ENCODE assay signal across 22 mouse cellular contexts in the genomic region with DNA sequence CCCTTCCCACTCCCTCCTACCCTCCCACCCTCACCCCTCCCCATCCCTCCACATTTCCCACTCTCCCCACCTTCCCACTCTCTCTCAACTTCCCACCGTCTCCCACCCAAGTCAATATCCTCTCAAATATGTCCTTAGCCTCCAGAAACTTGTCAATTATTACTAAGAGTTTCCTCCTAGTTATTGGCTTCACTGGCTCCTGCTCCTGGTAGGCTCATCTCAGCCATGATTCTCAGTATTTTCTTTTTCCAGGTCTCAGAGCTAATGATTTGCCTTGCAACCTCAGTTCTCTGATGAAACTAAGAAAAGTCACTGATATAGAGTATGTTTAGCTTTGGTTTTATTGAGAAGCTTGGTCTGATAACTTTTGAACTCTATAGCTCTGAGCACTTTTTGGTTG.
A peak's percentile ranks its signal among the peaks of the same experiment; 100 is the strongest.
DNase-seq lines count a peak whose midpoint lies in the region; ATAC-seq lines count a peak whose summit lies in the region.
"Had no signal": no experiment of that assay in that cellular context is flagged by ENCODE, and none has a peak within 500 bp of the region (broad histone marks: within the 10 kb centered on the region; RNA-seq: fewer than 3 reads in every experiment).

No protein-coding gene starts in this region.

- H3K27me3 ChIP-seq in kidney, embryonic 16.5 days (ENCODE audit: insufficient read depth, low read length): no peaks in the 10 kb centered on the region
- H3K27me3 ChIP-seq in kidney, embryonic 14.5 days (ENCODE audit: control insufficient read depth, insufficient read depth, low read length): no peaks in the 10 kb centered on the region
- H3K27me3 ChIP-seq: embryonic facial prominence, embryonic 13.5 days; embryonic facial prominence, embryonic 15.5 days; forebrain, embryonic 12.5 days had no signal

- H3K4me3 ChIP-seq in kidney, embryonic 16.5 days (ENCODE audit: low read length): no peak overlapping the region
- no peak overlapping the region for H3K4me3 ChIP-seq in kidney, embryonic 14.5 days (ENCODE audit: low read length)
- H3K4me3 ChIP-seq: embryonic facial prominence, embryonic 13.5 days; embryonic facial prominence, embryonic 15.5 days; erythroblast, embryonic 14.5 days; forebrain, embryonic 10.5 days; forebrain, embryonic 12.5 days had no signal

- DNase-seq in kidney, adult 9 months: peak; percentile 58
- DNase-seq in kidney, postnatal 10 days: no peak
- DNase-seq in kidney, postnatal 14 days: no peak
- peak; percentile 13 to 29 for DNase-seq in kidney, postnatal 4 days
- DNase-seq: adrenal gland, adult 2 months; adrenal gland, postnatal 10 days; adrenal gland, postnatal 25 days; cerebellum, adult 11 months; cerebellum, adult 18-20 months; cerebellum, adult 8-10 months; cerebellum, adult 9-11 months; cerebellum, postnatal 14 days; cerebellum, postnatal 36 days; embryo, embryonic 11 days had no signal

- 46% methylated on average over 1 of the region's 1 CpGs for WGBS in kidney, embryonic 16.5 days
- 65% methylated on average over 1 of the region's 1 CpGs for WGBS in kidney, embryonic 14.5 days

- H3K9ac ChIP-seq in kidney, embryonic 16.5 days (replicated peaks; ENCODE audit: low read length): no peak overlapping the region
- H3K9ac ChIP-seq in kidney, embryonic 14.5 days (ENCODE audit: low read depth, low read length): no peak overlapping the region
- H3K9ac ChIP-seq: embryonic facial prominence, embryonic 13.5 days; embryonic facial prominence, embryonic 15.5 days; forebrain, embryonic 12.5 days had no signal

- H3K36me3 ChIP-seq in kidney, embryonic 16.5 days (ENCODE audit: insufficient read depth, low read length): no peaks in the 10 kb centered on the region
- H3K36me3 ChIP-seq in kidney, embryonic 14.5 days (ENCODE audit: control insufficient read depth, insufficient read depth, low read length): no peaks in the 10 kb centered on the region
- H3K36me3 ChIP-seq: embryonic facial prominence, embryonic 13.5 days; embryonic facial prominence, embryonic 15.5 days; forebrain, embryonic 10.5 days; forebrain, embryonic 12.5 days had no signal

- H3K27ac ChIP-seq in kidney, embryonic 16.5 days (ENCODE audit: low read length): peak overlapping the region; percentile 5; the same call in 1 of the 2 replicates
- H3K27ac ChIP-seq in kidney, embryonic 14.5 days (ENCODE audit: low read depth, low read length): no peak overlapping the region
- H3K27ac ChIP-seq: embryonic facial prominence, embryonic 13.5 days; embryonic facial prominence, embryonic 15.5 days; forebrain, embryonic 10.5 days; forebrain, embryonic 12.5 days had no signal

- ATAC-seq in kidney, embryonic 16.5 days (ENCODE audit: low FRiP score, low TSS enrichment): peak; percentile 71; the same call in 1 of the 2 replicates
- no peak for ATAC-seq in kidney, embryonic 14.5 days (ENCODE audit: low FRiP score, low TSS enrichment)
- ATAC-seq: forebrain, embryonic 14.5 days had no signal

- no peaks in the 10 kb centered on the region for H3K9me3 ChIP-seq in kidney, embryonic 16.5 days (ENCODE audit: low read length)
- no peaks in the 10 kb centered on the region for H3K9me3 ChIP-seq in kidney, embryonic 14.5 days (ENCODE audit: control insufficient read depth, low read length)
- H3K9me3 ChIP-seq: embryonic facial prominence, embryonic 13.5 days; embryonic facial prominence, embryonic 15.5 days; forebrain, embryonic 10.5 days; forebrain, embryonic 12.5 days had no signal

- no peaks in the 10 kb centered on the region for H3K4me1 ChIP-seq in kidney, embryonic 16.5 days (ENCODE audit: insufficient read depth, low read length)
- no peaks in the 10 kb centered on the region for H3K4me1 ChIP-seq in kidney, embryonic 14.5 days (ENCODE audit: control insufficient read depth, insufficient read depth, low read length)
- H3K4me1 ChIP-seq: embryonic facial prominence, embryonic 13.5 days; embryonic facial prominence, embryonic 15.5 days; forebrain, embryonic 10.5 days; forebrain, embryonic 12.5 days had no signal

- no peak overlapping the region for H3K4me2 ChIP-seq in kidney, embryonic 16.5 days (replicated peaks; ENCODE audit: low read depth, low read length)
- no peak overlapping the region for H3K4me2 ChIP-seq in kidney, embryonic 14.5 days (replicated peaks; ENCODE audit: low read depth, low read length)
- H3K4me2 ChIP-seq: embryonic facial prominence, embryonic 13.5 days; embryonic facial prominence, embryonic 15.5 days; forebrain, embryonic 12.5 days had no signal

Comparison
In these comparisons a context has a peak if more than half of its experiments do, and no peak if none do; other contexts are left out.
1. DNase-seq: peak in kidney, adult 9 months (single experiment) and kidney, postnatal 4 days (2 of 2); none in kidney, postnatal 10 days (single experiment) and kidney, postnatal 14 days (single experiment).